Mouse (Mus musculus): ENCODE results near the gene Susd6.

Gene Susd6

DNA sequence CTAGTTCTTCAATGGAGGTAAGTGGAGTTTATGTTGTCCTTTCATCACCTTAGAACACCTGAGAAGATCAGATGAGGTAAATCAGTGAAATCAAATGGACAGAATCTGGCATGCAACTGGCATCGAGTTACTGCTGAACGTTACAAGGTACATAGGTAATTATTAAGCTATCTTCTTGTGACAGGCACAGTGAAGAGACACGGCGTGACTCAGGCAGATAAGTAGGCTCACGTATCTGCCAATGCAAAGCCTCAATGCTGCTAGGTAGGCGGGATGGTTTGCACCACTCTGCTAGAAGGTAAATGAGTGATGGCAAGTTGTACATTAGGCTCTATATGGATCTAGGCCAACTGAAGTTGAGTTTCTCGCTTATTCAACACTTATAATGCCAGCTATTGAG is 139.8 kb downstream of the Susd6 start:
- DNase-seq (ENCODE audit: low spot score), result no peak
